Mouse (Mus musculus) CD4-positive, CD25-positive, alpha-beta regulatory T cell, adult 2 months (primary cell): Measurements from ENCODE around the gene Tas2r134.

Experiments
- DNase-seq: peaks from one replicate; pipeline ENCODE4 v3.0.0-alpha.2; 2012; ENCODE audit warnings: low read depth, low spot score

Tas2r134 gene

GRCm38 (mm10) chr2:51652086-51652485 is 24.8 kb downstream of the Tas2r134 start:
- no peak for DNase-seq

- DNase-seq: no peak
Observed at GRCm38 (mm10) chr2:51657684-51658083, 30.4 kb downstream of the Tas2r134 start.

GRCm38 (mm10) chr2:51658288-51658687 is 31.0 kb downstream of the Tas2r134 start:
- no peak for DNase-seq

GRCm38 (mm10) chr2:51674321-51674720 is 47.0 kb downstream of the Tas2r134 start:
- no peak for DNase-seq
